Mouse (Mus musculus) neural tube, embryonic 14.5 days (tissue): Measurements from ENCODE around the gene Meis2. TPM values are rescaled to one million over a fixed set of nuclear protein-coding genes. Genes with fewer than 3 reads are reported as not detected.
A peak's percentile ranks its signal among the peaks of the same experiment; 100 is the strongest.

Experiments
- ATAC-seq: fragments of 200-750 bp; cut with Nextera tagmentation; 2 replicates; pipeline ENCODE4 v1.8.0; 2017; ENCODE audit warnings: low read depth, mild to moderate bottlenecking, moderate TSS enrichment, moderate library complexity
- H3K27ac ChIP-seq: fragments of 300-500 bp; sonication (generic); 2 replicates; pipeline ENCODE4 v1.5.1; 2014; ENCODE audit warnings: low read depth, mild to moderate bottlenecking, control low read depth, low read length, moderate library complexity, mixed read lengths
- H3K27me3 ChIP-seq: fragments of 300-500 bp; sonication (generic); 2 replicates; pipeline ENCODE4 v1.6.1; 2014; ENCODE audit warnings: low read length; ENCODE audit not compliant: control insufficient read depth, insufficient read depth
- H3K36me3 ChIP-seq: fragments of 300-500 bp; sonication (generic); 2 replicates; pipeline ENCODE4 v1.6.1; 2014; ENCODE audit warnings: low read length, mixed read lengths; ENCODE audit not compliant: control insufficient read depth, insufficient read depth
- H3K4me1 ChIP-seq: fragments of 300-500 bp; sonication (generic); 2 replicates; pipeline ENCODE4 v1.6.1; 2014; ENCODE audit warnings: low read length; ENCODE audit not compliant: control insufficient read depth, insufficient read depth
- H3K4me2 ChIP-seq: fragments of 300-500 bp; sonication (generic); 2 replicates; pipeline ENCODE4 v1.6.1; 2014; ENCODE audit warnings: mild to moderate bottlenecking, low read depth, low read length, control low read depth
- H3K4me3 ChIP-seq: fragments of 300-500 bp; sonication (generic); 2 replicates; pipeline ENCODE4 v1.5.1; 2014; ENCODE audit warnings: low read depth, low read length, control low read depth, mixed read lengths
- H3K9ac ChIP-seq: fragments of 300-500 bp; sonication (generic); replicated peaks from 2 replicates; pipeline ENCODE4 v1.6.1; 2014; ENCODE audit warnings: low read depth, mild to moderate bottlenecking, control low read depth, low read length, mixed read lengths
- H3K9me3 ChIP-seq: fragments of 300-500 bp; sonication (generic); 2 replicates; pipeline ENCODE4 v1.6.1; 2016; ENCODE audit warnings: low read length; ENCODE audit not compliant: control insufficient read depth
- WGBS: fragments of 180-500 bp; shearing (Covaris S2); extraction: QIAGEN DNeasy Blood & Tissue Kit; methylation state at CpG from one replicate; pipeline ENCODE4 v1.1.7; 2014; 5-methylcytosine and 5-hydroxymethylcytosine counted together
- polyA plus RNA-seq: library from polyadenylated mRNA; unstranded; fragments of >200 nt; fragmentation: Nextera tagmentation; extraction: Ambion mirVana; gene quantifications from 2 replicates; pipeline ENCODE4 v1.2.1, GENCODE M21; 2014

The Meis2 gene
- polyA plus RNA-seq, 1 experiment from 2014 or later = 117 TPM

- H3K4me3 ChIP-seq = no peak overlapping the region
- H3K4me2 ChIP-seq = peak overlapping the region; percentile 30; the same call in 1 of the 2 replicates
- 4% methylated on average over 9 of the region's 9 CpGs for WGBS
- peak overlapping the region; percentile 62; the same call in 1 of the 2 replicates for H3K27ac ChIP-seq
- no peaks in the 10 kb centered on the region for H3K27me3 ChIP-seq
- H3K4me1 ChIP-seq = peaks cover 26% of the 10 kb centered on the region
- H3K9me3 ChIP-seq = no peaks in the 10 kb centered on the region
- no peak overlapping the region; the same call in 1 of the 2 replicates for H3K9ac ChIP-seq
- H3K36me3 ChIP-seq = no peaks in the 10 kb centered on the region
- ATAC-seq = no peak
Measured at GRCm38 (mm10) chr2:116021046-116021445, 44.6 kb downstream of the Meis2 start.

- 9% methylated on average over 5 of the region's 5 CpGs for whole genome bisulfite sequencing
- no peak overlapping the region for H3K4me3 ChIP-seq
- ATAC-seq = peak; percentile 47; the same call in 1 of the 2 replicates
- H3K9ac ChIP-seq = peak overlapping the region; percentile 22; the same call in 1 of the 2 replicates
- H3K36me3 ChIP-seq = no peaks in the 10 kb centered on the region
- no peaks in the 10 kb centered on the region for H3K27me3 ChIP-seq
- H3K4me2 ChIP-seq = peak overlapping the region; percentile 38
- H3K9me3 ChIP-seq = no peaks in the 10 kb centered on the region
- H3K27ac ChIP-seq = peak overlapping the region; percentile 62
- peaks cover 26% of the 10 kb centered on the region for H3K4me1 ChIP-seq
Measured at GRCm38 (mm10) chr2:116020451-116020951, 45.1 kb downstream of the Meis2 start.

GRCm38 (mm10) chr2:116019959-116020358 lies 45.7 kb downstream of the Meis2 start:
- no peaks in the 10 kb centered on the region for H3K27me3 ChIP-seq
- peak overlapping the region; percentile 22; the same call in 1 of the 2 replicates for H3K9ac ChIP-seq
- no peak overlapping the region for H3K4me3 ChIP-seq
- no peaks in the 10 kb centered on the region for H3K9me3 ChIP-seq
- H3K36me3 ChIP-seq = no peaks in the 10 kb centered on the region
- 5% methylated on average over 9 of the region's 9 CpGs for WGBS
- peaks cover 26% of the 10 kb centered on the region for H3K4me1 ChIP-seq
- peak overlapping the region; percentile 38 for H3K4me2 ChIP-seq
- ATAC-seq = peak; percentile 64
- H3K27ac ChIP-seq = peak overlapping the region; percentile 62

- Histone ChIP-seq H3K4me1 (peaks cover 26% of the 10 kb centered on the region), H3K36me3 (no peaks in the 10 kb centered on the region), H3K9ac (no peak overlapping the region), H3K4me3 (no peak overlapping the region), H3K27ac (peak overlapping the region; percentile 60; the same call in 1 of the 2 replicates), H3K4me2 (no peak overlapping the region; the same call in 1 of the 2 replicates), H3K27me3 (no peaks in the 10 kb centered on the region), H3K9me3 (no peaks in the 10 kb centered on the region)
- no peak for ATAC-seq
- 11% methylated on average over 6 of the region's 6 CpGs for WGBS
Measured at GRCm38 (mm10) chr2:116019466-116019794, 46.2 kb downstream of the Meis2 start.

GRCm38 (mm10) chr2:116018781-116019465 lies 46.7 kb downstream of the Meis2 start:
- Histone ChIP-seq H3K9ac (no peak overlapping the region), H3K4me2 (no peak overlapping the region)
- ATAC-seq = no peak

GRCm38 (mm10) chr2:116015520-116015919 lies 50.1 kb downstream of the Meis2 start:
- no peaks in the 10 kb centered on the region for H3K36me3 ChIP-seq
- H3K4me1 ChIP-seq = peaks cover 13% of the 10 kb centered on the region
- H3K27me3 ChIP-seq = no peaks in the 10 kb centered on the region
- H3K4me2 ChIP-seq = no peak overlapping the region
- ATAC-seq = no peak
- no peak overlapping the region for H3K4me3 ChIP-seq
- H3K27ac ChIP-seq = no peak overlapping the region
- 68% methylated on average over 10 of the region's 10 CpGs for WGBS
- H3K9me3 ChIP-seq = no peaks in the 10 kb centered on the region
- no peak overlapping the region for H3K9ac ChIP-seq

More at GRCm38 (mm10) chr2:116018781-116019465, 46.7 kb downstream of the Meis2 start:
- Histone ChIP-seq H3K4me3 (no peak overlapping the region), H3K27ac (peak overlapping the region; percentile 60; the same call in 1 of the 2 replicates), H3K9me3 (no peaks in the 10 kb centered on the region), H3K36me3 (no peaks in the 10 kb centered on the region), H3K4me1 (peaks cover 26% of the 10 kb centered on the region), H3K27me3 (no peaks in the 10 kb centered on the region)
- 17% methylated on average over 10 of the region's 10 CpGs for WGBS

- Histone ChIP-seq H3K9me3 (no peaks in the 10 kb centered on the region), H3K4me3 (no peak overlapping the region), H3K27me3 (no peaks in the 10 kb centered on the region), H3K4me1 (peaks cover 13% of the 10 kb centered on the region), H3K36me3 (no peaks in the 10 kb centered on the region), H3K27ac (no peak overlapping the region), H3K9ac (no peak overlapping the region), H3K4me2 (no peak overlapping the region)
- 12% methylated on average over 6 of the region's 6 CpGs for WGBS
- ATAC-seq = no peak
Measured at GRCm38 (mm10) chr2:116010469-116010868, 55.2 kb downstream of the Meis2 start.

- H3K9ac ChIP-seq = no peak overlapping the region
- H3K4me3 ChIP-seq = no peak overlapping the region
- no peak overlapping the region for H3K27ac ChIP-seq
- peaks cover 13% of the 10 kb centered on the region for H3K4me1 ChIP-seq
- no peaks in the 10 kb centered on the region for H3K36me3 ChIP-seq
- H3K4me2 ChIP-seq = no peak overlapping the region
- no peaks in the 10 kb centered on the region for H3K9me3 ChIP-seq
- 69% methylated on average over 3 of the region's 3 CpGs for WGBS
- ATAC-seq = no peak
- H3K27me3 ChIP-seq = no peaks in the 10 kb centered on the region
Measured at GRCm38 (mm10) chr2:116010061-116010460, 55.6 kb downstream of the Meis2 start.
